Mouse (Mus musculus): ENCODE results near the gene ccdc198.
A peak's percentile ranks its signal among the peaks of the same experiment; 100 is the strongest.
"Not testable (repeated sequence)": the region's sequence is repeated elsewhere in the genome, so short reads cannot be mapped to it uniquely, and the experiment has no call there.

The ccdc198 gene

GRCm38 (mm10) chr14:49245126-49245714, at the start of gene ccdc198:
Gene ccdc198 (minus strand): TSS chr14:49245474.
- DNase-seq (ENCODE audit: low read depth, low spot score): peak; percentile 10

- no peak for DNase-seq (ENCODE audit: low read depth, low spot score)
Observed at GRCm38 (mm10) chr14:49293802-49294449, 48.7 kb upstream of the ccdc198 start.

GRCm38 (mm10) chr14:49290029-49290745, 44.9 kb upstream of the ccdc198 start:
- DNase-seq (ENCODE audit: low read depth, low spot score): no peak

- DNase-seq (ENCODE audit: low read depth, low spot score): peak; percentile 27
Observed at GRCm38 (mm10) chr14:49283784-49284655, 38.7 kb upstream of the ccdc198 start.

- DNase-seq (ENCODE audit: low read depth, low spot score): no peak
Observed at GRCm38 (mm10) chr14:49278880-49279279, 33.6 kb upstream of the ccdc198 start.

GRCm38 (mm10) chr14:49278479-49278878, 33.2 kb upstream of the ccdc198 start:
- DNase-seq (ENCODE audit: low read depth, low spot score): not testable (repeated sequence)

GRCm38 (mm10) chr14:49277642-49278041, 32.4 kb upstream of the ccdc198 start:
- DNase-seq (ENCODE audit: low read depth, low spot score): no peak

GRCm38 (mm10) chr14:49275376-49275775, 30.1 kb upstream of the ccdc198 start:
- DNase-seq (ENCODE audit: low read depth, low spot score): peak; percentile 97

GRCm38 (mm10) chr14:49265286-49266002, 20.2 kb upstream of the ccdc198 start:
- no peak for DNase-seq (ENCODE audit: low read depth, low spot score)

- no peak for DNase-seq (ENCODE audit: low read depth, low spot score)
Observed at GRCm38 (mm10) chr14:49241522-49241921, 3.8 kb downstream of the ccdc198 start.

GRCm38 (mm10) chr14:49238206-49238605, 7.1 kb downstream of the ccdc198 start:
- peak; percentile 69 for DNase-seq (ENCODE audit: low read depth, low spot score)

GRCm38 (mm10) chr14:49234788-49235515, 10.3 kb downstream of the ccdc198 start:
- DNase-seq (ENCODE audit: low read depth, low spot score): peak; percentile 77

- no peak for DNase-seq (ENCODE audit: low read depth, low spot score)
Observed at GRCm38 (mm10) chr14:49231845-49232244, 13.4 kb downstream of the ccdc198 start.

- no peak for DNase-seq (ENCODE audit: low read depth, low spot score)
Observed at GRCm38 (mm10) chr14:49226986-49227385, 18.3 kb downstream of the ccdc198 start.

GRCm38 (mm10) chr14:49226471-49226870, 18.8 kb downstream of the ccdc198 start:
- no peak for DNase-seq (ENCODE audit: low read depth, low spot score)

- DNase-seq (ENCODE audit: low read depth, low spot score): no peak
Observed at GRCm38 (mm10) chr14:49221771-49222170, 23.5 kb downstream of the ccdc198 start.

GRCm38 (mm10) chr14:49219466-49220022, 25.7 kb downstream of the ccdc198 start:
- not testable (repeated sequence) for DNase-seq (ENCODE audit: low read depth, low spot score)

GRCm38 (mm10) chr14:49218677-49219076, 26.6 kb downstream of the ccdc198 start:
- DNase-seq (ENCODE audit: low read depth, low spot score): no peak

GRCm38 (mm10) chr14:49210215-49210614, 35.1 kb downstream of the ccdc198 start:
- not testable (repeated sequence) for DNase-seq (ENCODE audit: low read depth, low spot score)

All from R1 (cell line).